Mouse (Mus musculus) small intestine, adult 2 months (tissue): ENCODE data around the gene Pus3.

Experiments
- CTCF ChIP-seq: fragments of 200-500 bp; IDR thresholded peaks from 2 replicates; pipeline ENCODE4 v1.5.1; 2012; ENCODE audit warnings: low read depth, mild to moderate bottlenecking, control low read depth, inconsistent platforms, low read length, moderate library complexity, mixed read lengths; ENCODE audit not compliant: insufficient replicate concordance, insufficient read length; ENCODE audit errors: extremely low read depth
- POLR2A ChIP-seq: fragments of 200-500 bp; IDR thresholded peaks from 2 replicates; pipeline ENCODE4 v1.6.1; 2012; ENCODE audit warnings: low read depth, mild to moderate bottlenecking, control low read depth, inconsistent platforms, low read length, moderate library complexity

- no peak for TF ChIP-seq CTCF
- no peak for TF ChIP-seq POLR2A
Measured at GRCm38 (mm10) chr9:35556494-35557102, 1.8 kb upstream of the Pus3 start.
